Mouse (Mus musculus): Measurements from ENCODE around the gene Npff.

The Npff gene

GRCm38 (mm10) chr15:102524892-102525485 lies at the start of gene Npff:
TSS of gene Npff (minus strand) at chr15:102524942.
- peak; percentile 88 for DNase-seq (ENCODE audit: low read depth)

DNA sequence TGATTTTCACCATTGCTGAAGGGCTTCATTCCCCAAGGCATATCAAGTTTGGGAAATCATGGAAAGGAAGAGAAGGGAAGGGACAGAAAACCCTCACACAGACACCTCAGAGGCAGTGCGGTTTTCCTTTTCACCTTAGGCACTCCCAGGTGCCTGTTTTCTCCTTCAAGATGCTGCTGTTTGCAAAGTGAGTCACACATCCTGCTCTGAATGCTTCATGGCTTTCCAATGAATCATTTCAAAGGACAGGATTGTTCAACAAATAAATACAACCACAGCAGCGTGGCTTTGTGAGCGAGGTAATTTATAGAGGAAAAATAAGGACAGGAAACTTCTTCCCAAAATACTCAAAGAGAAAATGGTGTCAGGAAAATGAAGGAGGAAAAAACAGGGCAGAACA lies 47.3 kb upstream of the Npff start:
- DNase-seq (ENCODE audit: low read depth): no peak

DNA sequence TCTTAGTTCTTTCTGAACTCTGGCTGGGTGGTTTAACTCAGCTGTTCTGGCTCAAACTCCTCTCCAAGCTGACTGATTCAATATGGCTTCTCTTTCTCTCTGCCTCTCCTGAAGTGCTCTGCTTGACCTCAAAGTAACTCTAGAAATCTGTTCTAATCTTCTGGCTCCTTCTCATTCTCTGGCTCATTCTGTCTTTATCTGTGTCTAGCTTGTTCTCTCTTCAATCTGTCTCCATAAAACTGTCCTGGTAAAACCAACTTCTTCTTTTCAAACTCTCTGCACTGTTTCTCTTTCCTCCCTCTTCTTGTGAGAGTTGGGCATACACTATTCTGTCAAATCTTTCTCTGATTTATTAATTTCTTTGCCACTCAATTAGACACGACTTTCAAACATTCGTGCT lies 43.1 kb upstream of the Npff start:
- DNase-seq (ENCODE audit: low read depth): no peak

DNA sequence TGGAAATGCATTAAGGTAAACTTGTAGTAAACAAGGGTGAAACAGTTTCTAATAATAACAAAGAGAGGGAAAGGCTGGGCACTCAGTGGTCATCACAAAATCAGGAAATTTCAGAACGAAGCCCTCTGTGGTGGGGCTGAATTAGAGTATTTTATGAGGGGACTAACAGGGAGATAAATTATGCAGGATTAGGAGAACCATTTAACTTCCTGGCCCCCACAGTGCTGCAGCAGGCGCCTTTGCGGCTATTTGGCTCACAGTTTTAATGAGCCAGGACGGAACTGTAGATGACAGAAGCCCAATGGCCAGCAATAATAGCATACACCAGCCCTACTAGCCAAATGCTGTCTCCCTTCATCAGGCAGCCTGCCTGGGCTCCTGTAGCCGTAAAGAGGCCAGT lies 38.9 kb upstream of the Npff start:
- DNase-seq (ENCODE audit: low read depth): no peak

GRCm38 (mm10) chr15:102563061-102563460 lies 38.3 kb upstream of the Npff start:
- no peak for DNase-seq (ENCODE audit: low read depth)

- no peak for DNase-seq (ENCODE audit: low read depth)
Measured at GRCm38 (mm10) chr15:102562491-102562890, 37.7 kb upstream of the Npff start.

DNA sequence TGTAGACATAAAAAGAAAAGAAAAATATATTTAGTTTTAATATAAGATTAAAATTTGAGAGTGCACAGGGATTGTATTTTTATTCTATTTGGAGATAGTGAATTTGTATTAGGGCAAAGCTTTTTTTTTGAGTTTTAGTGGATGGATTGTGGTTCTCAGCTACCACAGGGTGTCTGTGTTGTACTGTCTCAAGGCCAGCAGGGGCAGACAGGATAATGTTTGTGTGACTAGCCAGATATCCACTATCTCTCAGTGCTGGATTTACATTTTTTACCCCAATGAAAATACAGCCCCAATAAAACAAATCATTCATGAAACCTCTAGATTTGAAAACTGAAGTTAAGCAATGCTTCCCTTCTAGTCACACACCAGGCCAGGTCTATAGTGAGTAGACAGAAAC lies 32.8 kb upstream of the Npff start:
- no peak for DNase-seq (ENCODE audit: low read depth)

DNA sequence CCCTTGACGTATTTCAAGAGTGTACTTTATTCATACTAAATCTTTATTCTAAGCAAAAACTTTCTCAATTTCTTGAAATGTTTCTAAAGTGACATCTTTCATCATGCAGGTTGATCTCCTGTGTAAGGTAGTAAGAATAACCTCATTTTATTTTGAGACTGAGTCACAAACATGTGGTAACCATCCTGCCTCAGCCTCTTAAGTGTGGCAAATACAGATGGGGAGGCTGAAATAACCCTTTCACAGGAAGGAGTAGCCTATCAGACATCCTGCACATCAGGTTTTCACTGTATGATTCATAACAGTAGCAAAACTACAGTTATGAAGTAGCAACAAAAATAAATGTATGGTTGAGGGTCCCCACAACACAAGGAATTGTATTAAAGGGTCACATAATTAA lies 30.8 kb upstream of the Npff start:
- DNase-seq (ENCODE audit: low read depth): no peak

GRCm38 (mm10) chr15:102552599-102552998 lies 27.9 kb upstream of the Npff start:
- no peak for DNase-seq (ENCODE audit: low read depth)

GRCm38 (mm10) chr15:102547478-102547877 lies 22.7 kb upstream of the Npff start:
- no peak for DNase-seq (ENCODE audit: low read depth)

GRCm38 (mm10) chr15:102546677-102547427 lies 22.1 kb upstream of the Npff start:
- no peak for DNase-seq (ENCODE audit: low read depth)

DNA sequence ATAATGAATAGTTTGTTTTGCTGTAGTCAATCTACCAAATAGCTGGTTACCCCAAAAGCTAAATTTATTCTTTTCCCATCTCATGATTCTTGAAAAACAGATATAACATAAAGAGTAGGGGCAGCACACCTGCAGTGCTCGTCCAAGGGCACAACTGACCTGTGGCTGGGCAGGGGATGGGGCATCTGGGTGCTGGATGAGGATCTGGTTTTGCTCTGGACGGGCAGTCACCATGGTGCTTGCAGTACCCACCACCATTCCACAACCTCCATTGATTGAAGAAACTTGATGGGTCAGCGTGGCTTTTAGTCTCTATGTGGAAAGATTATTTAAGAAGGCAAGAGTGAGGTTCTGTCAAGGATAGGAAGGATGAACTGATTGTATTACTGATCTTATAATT lies 21.5 kb upstream of the Npff start:
- no peak for DNase-seq (ENCODE audit: low read depth)

DNA sequence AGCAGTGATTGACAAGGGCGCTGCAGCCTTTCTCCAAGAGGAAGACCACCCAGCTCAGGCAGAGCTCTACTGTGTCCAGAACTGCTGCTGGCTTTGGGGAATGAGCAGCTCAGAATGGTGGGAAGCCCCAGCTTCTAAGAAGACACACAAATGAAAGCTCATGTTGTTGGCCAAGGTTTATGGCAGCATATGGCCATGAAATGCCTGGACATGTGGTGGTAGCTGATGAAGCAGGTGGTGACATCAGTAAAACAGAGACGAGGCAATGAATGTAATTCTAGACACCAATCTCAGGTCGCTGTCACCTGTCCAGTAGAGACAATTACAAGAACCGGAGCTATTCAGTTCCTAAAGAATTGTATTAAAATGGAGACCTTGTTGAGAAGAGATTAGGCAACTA lies 20.1 kb upstream of the Npff start:
- no peak for DNase-seq (ENCODE audit: low read depth)

- DNase-seq (ENCODE audit: low read depth): no peak
Measured at GRCm38 (mm10) chr15:102533926-102534325, 9.2 kb upstream of the Npff start.

GRCm38 (mm10) chr15:102532106-102532900 lies 7.6 kb upstream of the Npff start:
- DNase-seq (ENCODE audit: low read depth): no peak

DNA sequence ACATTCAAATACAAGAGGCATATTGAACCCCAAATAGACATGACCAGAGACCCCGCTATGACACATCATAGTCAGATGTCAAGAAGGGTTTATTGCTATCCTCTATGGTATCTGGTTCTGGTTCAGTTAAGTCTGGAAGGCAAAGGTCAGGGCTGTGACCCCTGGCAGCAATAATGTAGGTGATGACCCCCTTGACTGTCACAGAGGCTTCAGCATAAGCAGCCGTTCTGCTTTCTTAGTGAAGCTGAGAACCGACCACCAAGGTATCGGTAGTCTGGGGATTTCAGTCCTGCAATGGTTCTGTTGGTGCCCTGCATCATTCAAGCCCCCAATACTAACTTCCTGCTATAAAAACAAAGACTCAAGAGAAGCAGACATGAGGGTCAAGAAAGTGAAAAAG lies 6.8 kb upstream of the Npff start:
- no peak for DNase-seq (ENCODE audit: low read depth)

GRCm38 (mm10) chr15:102530566-102530965 lies 5.8 kb upstream of the Npff start:
- no peak for DNase-seq (ENCODE audit: low read depth)

- DNase-seq (ENCODE audit: low read depth): peak; percentile 5
Measured at GRCm38 (mm10) chr15:102528396-102528795, 3.7 kb upstream of the Npff start.

DNA sequence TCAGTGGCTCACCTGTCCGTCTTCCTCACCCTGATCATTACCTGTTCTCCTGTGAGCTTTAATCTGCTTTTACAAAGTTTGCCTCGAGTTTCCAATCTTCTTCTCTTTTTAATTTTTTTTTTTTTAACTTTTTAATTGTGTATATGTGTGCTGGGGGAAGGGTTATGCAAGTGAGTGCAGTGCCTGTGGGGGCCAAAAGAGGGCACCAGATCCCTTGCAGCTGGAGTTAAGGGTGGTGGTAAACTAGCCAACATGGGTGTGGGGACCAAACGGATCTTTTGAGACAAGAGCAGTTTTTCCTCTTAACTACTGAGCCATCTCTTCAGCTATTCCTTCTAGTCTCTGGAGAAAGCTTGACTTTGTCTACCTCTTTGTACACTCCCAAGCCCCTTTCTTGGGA lies 3.2 kb upstream of the Npff start:
- DNase-seq (ENCODE audit: low read depth): peak; percentile 46

DNA sequence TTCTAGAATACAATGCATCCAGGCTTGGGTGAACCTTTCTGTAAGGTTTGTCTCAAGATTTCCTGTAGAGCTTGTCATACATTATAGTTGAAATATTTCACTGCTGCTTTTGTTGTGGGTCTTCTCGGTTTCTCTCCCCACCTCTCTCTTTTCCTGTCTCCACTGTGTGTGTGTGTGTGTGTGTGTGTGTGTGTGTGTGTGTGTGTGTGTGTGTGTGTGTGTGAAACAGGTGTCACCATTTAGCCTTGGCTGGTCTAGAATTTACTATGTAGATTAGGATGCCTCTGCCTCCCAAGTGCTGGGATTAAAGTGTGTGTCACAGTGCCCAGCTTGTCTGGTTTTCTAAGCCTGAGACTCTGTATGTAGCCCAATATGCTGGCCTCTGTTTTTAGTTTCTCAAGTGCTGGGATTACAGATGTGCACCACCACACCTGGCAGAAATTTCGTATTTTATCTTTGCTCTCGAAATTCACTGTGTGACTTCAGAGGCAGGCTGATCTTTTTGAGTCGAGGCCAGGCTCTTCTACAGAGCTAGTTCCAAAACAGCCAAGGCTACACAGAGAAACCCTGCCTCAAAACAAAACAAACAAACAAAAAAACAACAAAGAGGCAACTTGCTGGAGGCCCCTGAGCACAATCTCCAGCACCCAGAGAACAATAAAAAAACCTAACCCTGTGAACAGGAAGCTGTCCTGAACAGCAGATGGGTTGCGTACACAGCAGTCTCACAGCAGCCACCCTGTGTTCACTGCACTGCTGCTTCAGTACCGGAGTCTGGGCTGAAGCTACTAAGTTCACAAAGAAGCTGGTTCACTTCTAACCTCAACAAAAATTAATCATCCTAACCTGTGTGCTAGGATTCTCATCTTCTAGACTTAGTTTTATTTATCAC lies 1.6 kb upstream of the Npff start:
- peak; percentile 72 for DNase-seq (ENCODE audit: low read depth)

DNA sequence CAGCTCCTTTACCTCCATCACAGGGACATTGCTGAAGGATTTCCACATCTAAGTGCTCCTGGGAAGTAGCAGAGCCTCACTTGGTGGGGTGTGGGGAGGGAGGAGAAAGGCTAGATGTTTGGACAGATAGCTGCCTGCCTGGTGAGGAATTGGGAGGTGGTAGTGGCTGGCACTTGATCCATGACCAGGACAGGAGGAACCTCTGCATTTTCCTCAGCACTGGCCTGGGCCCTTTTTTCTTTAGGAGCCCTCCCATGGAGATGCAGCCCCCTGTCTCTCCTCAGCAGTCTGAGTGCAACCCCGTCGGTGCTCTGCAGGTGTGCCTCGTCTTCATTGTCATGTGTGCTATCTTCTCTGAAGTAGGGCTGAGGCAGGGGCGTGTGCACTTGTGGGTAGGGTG lies 3.3 kb downstream of the Npff start:
- no peak for DNase-seq (ENCODE audit: low read depth)

DNA sequence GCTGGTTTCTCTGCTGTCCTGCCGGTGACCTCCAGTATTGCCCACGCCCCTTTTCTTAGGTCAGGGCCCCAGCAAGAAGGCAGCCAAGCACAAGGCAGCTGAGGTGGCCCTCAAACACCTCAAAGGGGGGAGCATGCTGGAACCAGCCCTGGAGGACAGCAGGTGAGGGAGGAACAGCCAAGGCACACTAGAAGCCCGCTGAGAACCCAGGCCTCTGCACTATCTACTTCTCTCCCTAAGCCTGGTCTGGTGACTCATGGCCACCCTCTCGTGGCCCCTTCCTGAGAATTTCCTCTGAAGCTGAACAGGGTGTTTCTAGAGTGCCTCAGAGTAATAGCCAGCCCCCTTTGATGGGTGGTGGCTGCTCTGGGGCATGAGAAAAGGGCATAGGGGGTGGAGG lies 4.3 kb downstream of the Npff start:
- no peak for DNase-seq (ENCODE audit: low read depth)
